18 mouse cellular contexts compared by ENCODE assay signal in the genomic region with DNA sequence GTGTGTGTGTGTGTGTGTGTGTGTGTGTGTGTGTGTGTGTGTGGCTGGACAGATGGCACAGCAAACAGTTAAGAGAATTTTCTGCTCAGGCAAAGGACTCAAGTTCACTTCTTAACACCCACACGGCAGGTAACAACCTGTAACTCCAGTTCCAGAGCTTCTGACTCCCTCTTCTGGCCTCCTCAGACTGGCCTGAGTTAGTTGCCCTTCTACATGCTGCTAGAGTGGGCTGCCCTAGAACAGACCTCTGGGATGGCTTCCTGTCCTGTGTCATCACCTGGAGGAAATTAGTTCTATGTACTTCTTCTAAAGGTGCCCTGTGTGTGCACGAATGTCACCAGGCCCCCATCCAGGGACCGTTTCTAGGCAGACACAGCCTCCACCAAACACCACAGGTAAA. TPM values are rescaled to one million over a fixed set of nuclear protein-coding genes. Genes with fewer than 3 reads are reported as not detected.
DNase-seq lines count a peak whose midpoint lies in the region; ATAC-seq and TF ChIP-seq lines count a peak whose summit lies in the region.
"Had no signal": no experiment of that assay in that cellular context is flagged by ENCODE, and none has a peak within 500 bp of the region (broad histone marks: within the 10 kb centered on the region; RNA-seq: fewer than 3 reads in every experiment).

No protein-coding gene starts in this region.

- TF ChIP-seq EP300 in CH12.LX (IDR thresholded peaks at IDR 0.05; ENCODE audit: low read length), result no peak

- ATAC-seq in heart, embryonic 13.5 days (ENCODE audit: extremely low read depth, insufficient number of reproducible peaks, low FRiP score, low TSS enrichment), result no peak
- ATAC-seq in limb, embryonic 13.5 days (ENCODE audit: low FRiP score, low read depth), result no peak

- H3K4me2 ChIP-seq in heart, embryonic 13.5 days, result peak overlapping the region; percentile 85
- peak overlapping the region; percentile 73 for H3K4me2 ChIP-seq in limb, embryonic 13.5 days (replicated peaks)
- H3K4me2 ChIP-seq in CH12.LX (ENCODE audit: insufficient read depth, low read depth, poor library complexity, severe bottlenecking) (peak overlapping the region; percentile 81), myocyte (ENCODE audit: low read depth) (peak overlapping the region; percentile 81)

- TF ChIP-seq RAD21 in CH12.LX (IDR thresholded peaks at IDR 0.05; ENCODE audit: low read depth, low read length), result peak; percentile 74

- peaks cover 79% of the 10 kb centered on the region for H3K79me2 ChIP-seq in CH12.LX (replicated peaks; ENCODE audit: control insufficient read depth, extremely low read depth, insufficient read depth, poor library complexity, severe bottlenecking)
- peaks cover 13% of the 10 kb centered on the region for H3K79me2 ChIP-seq in myocyte (ENCODE audit: control insufficient read depth, insufficient read depth)

- H3ac ChIP-seq in myocyte (ENCODE audit: control insufficient read depth, insufficient read length), result no peak overlapping the region

- DNase-seq in heart, postnatal 4 days, result no peak
- DNase-seq in limb, embryonic 10.5 days (ENCODE audit: low spot score), result no peak
- no peak for DNase-seq in CH12.LX (ENCODE audit: extremely low read depth)
- DNase-seq in ovary, postnatal 14 days (ENCODE audit: low spot score), result no peak
- DNase-seq: adrenal gland, postnatal 36 days; cerebellum, adult 9-10 months; gastrocnemius, postnatal 10 days; heart, postnatal 36 days; kidney, adult 9 months; left cerebral cortex, postnatal 4 days; lung, postnatal 14 days; thymus, postnatal 36 days had no signal

- in situ Hi-C loops in CH12.LX (cut with MboI; ENCODE audit: low pct_ligation_motif_present, low pct_unique_long_range_greater_than_20kb, low sequenced_read_pairs), result loop anchor here (5.0 to 10.0 kb wide), 2 partner anchors 36 to 51 kb away; no protein-coding TSS in a partner anchor

- H3K4me3 ChIP-seq in heart, embryonic 13.5 days, result no peak overlapping the region
- no peak overlapping the region for H3K4me3 ChIP-seq in limb, embryonic 13.5 days
- no peak overlapping the region for H3K4me3 ChIP-seq in limb, embryonic 10.5 days
- peak overlapping the region; percentile 73 to 99 (median 86) for H3K4me3 ChIP-seq in CH12.LX (replicated peaks in 1 of 3; ENCODE audit: low read depth in 2 of 3, low read length in 2 of 3, poor library complexity in 1 of 3)
- no peak overlapping the region for H3K4me3 ChIP-seq in myocyte
- H3K4me3 ChIP-seq: embryonic facial prominence, embryonic 12.5 days had no signal

- 79% methylated on average over 3 of the region's 3 CpGs for WGBS in heart, embryonic 13.5 days
- WGBS in limb, embryonic 13.5 days, result 86% methylated on average over 3 of the region's 3 CpGs
- 90% methylated on average over 3 of the region's 3 CpGs for WGBS in limb, embryonic 10.5 days

- no peaks in the 10 kb centered on the region for H3K36me3 ChIP-seq in heart, embryonic 13.5 days
- H3K36me3 ChIP-seq in limb, embryonic 13.5 days, result no peaks in the 10 kb centered on the region
- no peaks in the 10 kb centered on the region for H3K36me3 ChIP-seq in limb, embryonic 10.5 days
- H3K36me3 ChIP-seq in CH12.LX (replicated peaks in 1 of 2; ENCODE audit: control insufficient read depth in 1 of 2, insufficient read depth in 1 of 2, low read length in 1 of 2) (peaks cover 4 to 36% of the 10 kb centered on the region in 2 experiments), myocyte (ENCODE audit: control insufficient read depth, insufficient read depth) (no peaks in the 10 kb centered on the region)
- H3K36me3 ChIP-seq: embryonic facial prominence, embryonic 12.5 days; G1E had no signal

- no peaks in the 10 kb centered on the region for H3K27me3 ChIP-seq in heart, embryonic 13.5 days (replicated peaks)
- H3K27me3 ChIP-seq in limb, embryonic 13.5 days, result no peaks in the 10 kb centered on the region
- H3K27me3 ChIP-seq in limb, embryonic 10.5 days (ENCODE audit: low read depth, poor library complexity, severe bottlenecking), result 0 out of 2 replicates have a peak, but pooled peaks cover 6% of the 10 kb centered on the region
- H3K27me3 ChIP-seq in CH12.LX (replicated peaks) (peaks cover 4% of the 10 kb centered on the region), myocyte (ENCODE audit: control insufficient read depth, insufficient read depth, insufficient read length) (no peaks in the 10 kb centered on the region)
- H3K27me3 ChIP-seq: embryonic facial prominence, embryonic 12.5 days had no signal

- peaks cover 70% of the 10 kb centered on the region for H3K4me1 ChIP-seq in heart, embryonic 13.5 days
- H3K4me1 ChIP-seq in limb, embryonic 13.5 days, result peaks cover 52% of the 10 kb centered on the region
- H3K4me1 ChIP-seq in limb, embryonic 10.5 days, result peaks cover 44% of the 10 kb centered on the region
- peaks cover 22 to 64% of the 10 kb centered on the region in 2 experiments for H3K4me1 ChIP-seq in CH12.LX (ENCODE audit: control insufficient read depth in 1 of 2, insufficient read depth in 2 of 2)

- no peaks in the 10 kb centered on the region for H3K9me3 ChIP-seq in heart, embryonic 13.5 days
- H3K9me3 ChIP-seq in limb, embryonic 13.5 days, result no peaks in the 10 kb centered on the region
- no peaks in the 10 kb centered on the region for H3K9me3 ChIP-seq in limb, embryonic 10.5 days (replicated peaks)
- peaks cover 3% of the 10 kb centered on the region for H3K9me3 ChIP-seq in CH12.LX (replicated peaks; ENCODE audit: low read length)
- H3K9me3 ChIP-seq: embryonic facial prominence, embryonic 12.5 days; G1E had no signal

- dilution Hi-C loops in CH12.LX (cut with MboI; ENCODE audit: extremely low pct_ligation_motif_present, extremely low pct_unique_long_range_greater_than_20kb, low sequenced_read_pairs), result no loop called here

- no peak overlapping the region for H3K27ac ChIP-seq in heart, embryonic 13.5 days (replicated peaks)
- H3K27ac ChIP-seq in limb, embryonic 13.5 days, result no peak overlapping the region
- no peak overlapping the region for H3K27ac ChIP-seq in limb, embryonic 10.5 days
- H3K27ac ChIP-seq in CH12.LX (ENCODE audit: insufficient read depth, low read depth), result peak overlapping the region; percentile 76
- H3K27ac ChIP-seq: embryonic facial prominence, embryonic 12.5 days; liver, embryonic 14.5 days had no signal

- TF ChIP-seq CTCF in CH12.LX (conservative IDR thresholded peaks at IDR 0.05 in 1 of 2, IDR thresholded peaks at IDR 0.05 in 1 of 2; ENCODE audit: low read depth in 2 of 2, low read length in 2 of 2), result peak in 1 of 2 experiments; percentile 68; a peak in 2 of 4 replicates

- H3K9ac ChIP-seq in heart, embryonic 13.5 days, result no peak overlapping the region
- no peak overlapping the region for H3K9ac ChIP-seq in limb, embryonic 13.5 days
- H3K9ac ChIP-seq in CH12.LX (ENCODE audit: insufficient read depth, low read depth), result peak overlapping the region; percentile 91
- H3K9ac ChIP-seq: embryonic facial prominence, embryonic 12.5 days; liver, embryonic 14.5 days had no signal

- TF ChIP-seq POLR2A in CH12.LX (IDR thresholded peaks at IDR 0.05; ENCODE audit: low read depth, low read length) (no peak), myocyte (IDR thresholded peaks at IDR 0.05; ENCODE audit: insufficient read length, low read depth) (no peak)

TF ChIP-seq in CH12.LX, 34 proteins besides CTCF, POLR2A, EP300 and RAD21 (continues in another document):
- no peak for TF ChIP-seq MYC (IDR thresholded peaks at IDR 0.05; ENCODE audit: low read depth, low read length)
- no peak for TF ChIP-seq NRF1 (IDR thresholded peaks at IDR 0.05; ENCODE audit: low read depth, low read length)
- no peak for TF ChIP-seq ZKSCAN1 (IDR thresholded peaks at IDR 0.05; ENCODE audit: borderline replicate concordance, low read depth, low read length)
- TF ChIP-seq SIN3A (IDR thresholded peaks at IDR 0.05; ENCODE audit: low read length), result peak; percentile 84
- TF ChIP-seq JUND (conservative IDR thresholded peaks at IDR 0.05; ENCODE audit: low read depth, low read length), result no peak
- 0 out of 2 replicates have a peak, but pooled peaks have one; percentile 23 for TF ChIP-seq ZNF384 (IDR thresholded peaks at IDR 0.05; ENCODE audit: low read depth, low read length)
- TF ChIP-seq ZMIZ1 (IDR thresholded peaks at IDR 0.05; ENCODE audit: low read depth, low read length), result no peak
- TF ChIP-seq USF2 (conservative IDR thresholded peaks at IDR 0.05; ENCODE audit: low read depth, low read length), result no peak
- no peak for TF ChIP-seq MAFK (IDR thresholded peaks at IDR 0.05; ENCODE audit: insufficient replicate concordance, low read length)
- 0 out of 2 replicates have a peak, but pooled peaks have one; percentile 41 for TF ChIP-seq RCOR1 (conservative IDR thresholded peaks at IDR 0.05; ENCODE audit: low read depth, low read length)
- TF ChIP-seq CHD1 (IDR thresholded peaks at IDR 0.05; ENCODE audit: low read depth, low read length), result 0 out of 2 replicates have a peak, but pooled peaks have one; percentile 61

TF ChIP-seq in myocyte, 11 proteins besides CTCF, POLR2A, EP300 and RAD21:
- TF ChIP-seq MYOG (IDR thresholded peaks at IDR 0.05; ENCODE audit: control insufficient read depth in 1 of 3, insufficient read depth in 1 of 3, insufficient read length in 2 of 3, low read depth in 2 of 3), result no peak
- no peak for TF ChIP-seq MYOD1 (IDR thresholded peaks at IDR 0.05; ENCODE audit: control insufficient read depth in 1 of 3, insufficient read length in 2 of 3, low read depth in 2 of 3)

RNA-seq across cellular contexts. Expression of a gene that starts 2.9 kb away (rescaled TPM):
- 2.2 and 2.4 TPM in 2 replicates for polyA plus RNA-seq in heart, embryonic 13.5 days (2015; fragmentation: Nextera tagmentation; extraction: Ambion mirVana)
- 10 to 100 TPM; 14.6 to 15.8 TPM for total RNA-seq in heart, postnatal 4 days (2021)
- 3.7 and 4.2 TPM in 2 replicates for polyA plus RNA-seq in limb, embryonic 13.5 days (2015; fragmentation: Nextera tagmentation; extraction: Ambion mirVana)
- 1.0 and 1.3 TPM in 2 replicates for polyA plus RNA-seq in limb, embryonic 10.5 days (2016; fragmentation: Nextera tagmentation; extraction: Ambion mirVana)
- total RNA-seq in CH12.LX (2012; rRNA removed), result 63.8 and 73.1 TPM in 2 replicates
- 21.3 and 22.5 TPM in 2 replicates for total RNA-seq in CH12.LX (2014; rRNA removed)
- polyA plus RNA-seq in CH12.LX (2012; ENCODE audit: insufficient read length, low read depth), result 48.9 and 61.2 TPM in 2 replicates
- 20.6 TPM for polyA plus RNA-seq in myocyte (2012; fragmentation: generic; extraction: Trizol)

Comparison
In these comparisons a context has a peak if more than half of its experiments do, and no peak if none do; other contexts are left out.
1. H3K4me3 ChIP-seq: peak in CH12.LX (3 of 3); none in heart, embryonic 13.5 days (single experiment), limb, embryonic 13.5 days (single experiment), limb, embryonic 10.5 days (single experiment) and myocyte (single experiment).
2. Peak in every context shown above with its lines, with median percentiles within 50 percentile points of each other: H3K4me2 ChIP-seq.